Mouse (Mus musculus) heart, postnatal 10 days (tissue): Measurements from ENCODE around the gene Cltc. TPM values are rescaled to one million over a fixed set of nuclear protein-coding genes. Genes with fewer than 3 reads are reported as not detected.

Experiments
- DNase-seq, 2 experiments: peaks; one replicate each; pipeline ENCODE4 v3.0.0; 2021
- intact Hi-C: fragments of 180-260 bp; cut with DNase I; formaldehyde crosslinking; loops from one replicate; pipeline ENCODE4 v1.15.1; 2025
- total RNA-seq, 2 experiments: library from RNA; stranded (reverse); gene quantifications; 2 replicates each; pipeline ENCODE4 v1.2.3; 2021

Cltc gene
- total RNA-seq, 2 experiments from 2014 or later, result 210 to 211 TPM

DNA sequence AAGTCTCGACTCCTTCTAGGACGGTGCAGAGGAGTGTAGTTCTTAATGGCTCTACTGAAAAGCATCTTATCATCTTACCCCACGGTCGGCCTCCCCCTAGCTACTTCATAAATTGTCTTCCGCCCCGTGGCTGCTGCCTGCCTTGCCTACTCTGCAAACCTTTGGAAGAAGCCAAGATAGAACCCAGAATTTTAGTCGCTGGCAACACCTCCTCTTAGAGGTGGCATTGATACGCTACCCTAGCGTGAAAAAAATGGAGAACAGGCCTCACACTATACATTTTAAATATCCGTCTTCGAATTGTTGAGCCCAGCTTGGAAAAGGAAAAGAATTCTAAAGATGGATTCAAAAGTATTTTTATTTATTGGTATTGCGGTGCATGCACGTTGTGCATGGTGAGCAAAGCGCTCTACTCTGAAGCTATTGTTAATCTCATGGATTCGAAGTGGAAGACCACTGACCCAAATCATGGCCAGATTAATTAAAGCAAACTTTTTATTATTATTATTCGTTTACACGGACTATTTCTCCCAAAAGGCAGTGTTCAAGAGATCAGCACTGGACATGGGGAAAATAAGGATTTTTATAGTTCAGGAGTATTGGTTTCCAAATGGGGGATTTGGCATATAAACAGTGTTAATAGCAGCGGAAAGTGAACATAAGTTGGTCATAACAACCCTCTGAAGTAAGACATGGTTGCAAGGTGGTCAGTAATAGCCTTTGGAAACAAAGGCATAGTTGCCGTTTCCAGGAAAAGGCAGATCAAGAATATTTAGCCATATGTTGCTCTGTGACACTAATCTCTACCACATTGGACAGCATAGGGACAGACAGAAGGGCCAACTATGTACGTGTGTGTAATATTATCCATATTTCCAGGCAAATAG lies 73.0 kb downstream of the Cltc start:
- intact Hi-C loops, result no loop called here
- no peak for DNase-seq

DNA sequence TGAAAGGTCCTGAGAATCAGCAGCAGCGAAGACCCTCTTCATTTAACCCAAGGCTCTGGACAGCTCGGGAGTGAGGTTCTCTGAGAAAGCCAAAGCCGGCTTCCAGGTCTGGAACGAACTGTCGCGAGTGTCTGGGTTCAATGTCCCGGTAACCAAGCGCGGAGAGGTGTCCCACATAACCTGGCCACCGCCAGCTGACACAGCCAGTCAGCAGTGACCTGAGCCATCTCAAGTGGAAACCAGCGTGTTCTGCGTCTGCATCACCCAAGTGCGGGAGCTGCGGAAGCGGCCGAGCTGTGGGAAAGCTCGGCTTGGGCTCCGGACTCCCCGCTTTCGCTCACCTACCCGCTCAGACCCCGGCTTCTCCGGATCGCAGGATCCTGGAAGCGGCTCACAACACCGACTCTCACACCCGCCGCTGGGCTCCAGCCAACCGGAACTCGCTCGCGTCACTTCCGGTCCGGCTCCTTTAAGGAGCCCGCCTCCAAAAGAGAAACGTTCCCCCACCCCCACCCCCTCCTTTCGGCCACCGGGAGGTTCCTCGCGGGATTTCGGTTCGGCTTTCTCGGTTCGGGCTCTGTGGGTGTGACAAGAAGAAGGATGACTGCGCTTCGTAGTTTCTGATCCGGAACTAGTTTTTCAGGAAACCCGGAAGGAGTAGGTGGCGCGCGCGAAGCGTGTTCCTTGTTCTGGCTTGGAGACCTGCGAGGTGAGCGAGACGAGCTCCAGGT lies 73.8 kb downstream of the Cltc start, which contains the start of the genes Vmp1 and Ptrh2:
Gene Vmp1, minus strand, starts transcription at position 442 of the 731 bp plus-strand sequence.
Gene Ptrh2, plus strand, starts transcription at position 591 of the 731 bp plus-strand sequence.
- DNase-seq, result peak; percentile 94 to 97
- intact Hi-C loops, result no loop called here

DNA sequence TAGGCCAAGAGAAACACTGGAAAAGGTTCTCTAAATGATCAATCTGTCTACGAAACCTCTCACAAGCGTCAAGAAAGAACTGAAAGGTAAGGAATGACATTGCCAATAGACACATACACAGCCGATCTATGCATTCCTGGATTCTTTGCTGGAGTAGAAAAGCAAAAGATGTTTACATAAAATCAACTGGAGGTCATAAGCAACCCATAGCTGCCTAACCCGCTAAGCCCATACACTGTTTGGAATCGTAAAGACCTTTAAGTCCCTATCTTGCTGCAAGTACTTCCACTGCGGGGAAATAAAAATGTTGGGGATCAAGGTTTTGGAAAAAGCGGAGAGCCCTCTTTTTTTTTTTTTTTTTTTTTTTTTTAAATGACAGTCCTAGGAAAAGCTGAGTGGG lies 74.5 kb downstream of the Cltc start:
- intact Hi-C loops, result no loop called here
- DNase-seq, result no peak

DNA sequence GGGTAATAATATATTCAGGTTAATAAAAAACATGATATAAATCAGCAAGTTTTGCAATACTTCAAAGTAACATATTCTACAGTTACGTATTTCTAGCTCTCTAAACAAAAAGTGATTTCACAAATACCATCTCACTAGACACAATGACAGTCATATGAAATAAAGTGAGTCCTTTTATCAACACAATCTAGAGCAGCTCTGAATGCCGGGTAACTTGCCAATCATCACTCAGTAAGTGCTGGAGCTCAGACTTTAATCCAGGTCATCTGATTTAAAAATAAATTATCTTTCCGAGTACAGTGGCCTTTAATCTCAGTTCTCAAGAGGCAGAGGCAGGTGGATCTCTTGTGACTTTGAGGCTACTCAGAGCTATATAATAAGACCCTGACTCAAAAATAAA lies 75.9 kb downstream of the Cltc start:
- intact Hi-C loops, result no loop called here
- DNase-seq, result no peak

DNA sequence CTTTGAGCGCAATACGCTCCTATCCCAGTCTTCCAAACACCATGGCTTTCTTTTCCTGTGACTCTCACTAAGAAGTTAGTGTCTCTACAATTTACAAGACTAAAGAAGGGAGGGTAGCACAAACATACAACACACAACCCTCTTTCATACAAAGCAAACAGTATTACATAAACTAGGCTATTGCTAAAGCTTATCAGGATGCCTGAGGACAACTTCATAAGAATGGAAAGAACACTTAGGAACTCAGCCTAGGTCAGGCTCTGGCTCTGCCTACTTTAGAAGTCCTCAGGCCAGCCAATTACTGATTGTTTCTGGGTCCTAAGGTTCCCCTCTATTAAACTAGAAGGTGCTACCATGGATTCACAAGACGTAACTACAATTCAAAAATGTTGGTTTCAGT lies 76.6 kb downstream of the Cltc start:
- DNase-seq, result no peak
- intact Hi-C loops, result no loop called here

DNA sequence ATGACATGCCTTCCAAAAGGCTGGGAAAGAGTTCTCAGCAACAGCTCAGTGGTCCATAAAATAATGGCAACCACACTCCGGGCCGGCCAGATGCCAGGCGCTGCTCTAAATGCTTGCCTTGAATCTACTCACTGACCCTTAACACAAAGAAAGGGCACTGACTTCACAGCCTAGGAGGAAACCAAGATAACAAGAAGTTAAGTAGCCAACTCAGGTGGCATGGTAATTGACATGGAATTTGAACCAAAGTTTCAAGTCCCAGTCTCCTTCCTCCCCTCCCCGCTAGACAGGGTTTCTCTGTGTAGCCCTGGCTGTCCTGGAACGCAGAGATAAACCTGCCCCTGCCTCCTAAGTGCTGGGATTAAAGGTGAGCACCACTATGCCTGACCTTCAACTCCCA lies 78.4 kb downstream of the Cltc start:
- no peak for DNase-seq
- intact Hi-C loops, result no loop called here

DNA sequence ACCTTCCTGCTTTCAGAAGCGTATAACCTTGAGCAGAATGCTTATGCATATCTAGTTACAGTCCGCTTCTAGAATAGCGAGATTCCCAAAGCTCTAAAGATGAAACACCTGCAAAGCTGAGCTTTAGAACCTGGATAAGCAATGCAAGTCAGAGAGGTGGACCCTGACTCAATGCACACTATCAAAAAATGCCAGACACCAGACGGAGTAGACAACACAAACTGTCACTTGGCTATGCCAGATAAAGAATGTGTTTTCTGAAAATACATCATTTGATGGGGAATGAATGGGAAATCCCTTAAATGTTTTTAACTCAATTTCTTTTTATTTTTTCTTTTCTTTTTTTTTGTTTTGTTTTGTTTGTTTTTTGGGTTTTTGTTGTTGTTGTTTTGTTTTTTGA lies 81.8 kb downstream of the Cltc start:
- intact Hi-C loops, result no loop called here
- no peak for DNase-seq

- intact Hi-C loops, result no loop called here
Measured at GRCm38 (mm10) chr11:86672772-86673171, 84.6 kb downstream of the Cltc start.

DNA sequence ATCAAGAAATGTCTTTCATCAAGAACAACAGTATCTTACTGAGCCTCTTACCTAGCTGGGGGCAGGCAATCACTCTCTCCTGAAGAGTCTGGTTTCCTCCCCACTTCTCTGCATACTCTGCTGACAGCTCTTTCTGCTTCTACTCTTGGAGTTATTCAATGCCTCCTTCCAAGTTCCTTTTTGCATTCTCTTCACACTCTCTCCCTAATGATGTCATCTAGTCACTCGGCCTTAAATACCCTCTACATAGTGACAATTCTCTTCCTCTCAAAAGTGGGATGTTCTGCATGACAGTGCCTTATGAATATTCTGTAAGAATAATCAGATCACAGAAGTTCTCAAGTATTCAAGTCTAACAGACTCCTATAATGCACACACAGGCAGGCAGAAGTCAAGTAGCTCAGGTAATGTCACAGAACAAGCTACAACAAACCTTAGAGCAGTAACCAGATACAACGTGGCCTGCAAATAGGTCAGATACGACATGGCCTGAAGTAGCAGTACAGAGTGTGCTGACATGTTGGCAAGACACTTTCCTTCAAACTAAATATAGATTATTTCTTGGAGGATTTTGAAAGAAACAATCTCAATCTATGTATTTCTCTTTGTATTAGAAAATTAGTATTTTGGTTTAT lies 86.2 kb downstream of the Cltc start:
- peak; percentile 25 to 28 for DNase-seq
- intact Hi-C loops, result no loop called here

More at GRCm38 (mm10) chr11:86672772-86673171, 84.6 kb downstream of the Cltc start:
- DNase-seq, result no peak

GRCm38 (mm10) chr11:86668169-86668568 lies 89.2 kb downstream of the Cltc start:
- DNase-seq, result no peak
- intact Hi-C loops, result no loop called here

- intact Hi-C loops, result no loop called here
- DNase-seq, result no peak
Measured at GRCm38 (mm10) chr11:86667553-86667952, 89.8 kb downstream of the Cltc start.

DNA sequence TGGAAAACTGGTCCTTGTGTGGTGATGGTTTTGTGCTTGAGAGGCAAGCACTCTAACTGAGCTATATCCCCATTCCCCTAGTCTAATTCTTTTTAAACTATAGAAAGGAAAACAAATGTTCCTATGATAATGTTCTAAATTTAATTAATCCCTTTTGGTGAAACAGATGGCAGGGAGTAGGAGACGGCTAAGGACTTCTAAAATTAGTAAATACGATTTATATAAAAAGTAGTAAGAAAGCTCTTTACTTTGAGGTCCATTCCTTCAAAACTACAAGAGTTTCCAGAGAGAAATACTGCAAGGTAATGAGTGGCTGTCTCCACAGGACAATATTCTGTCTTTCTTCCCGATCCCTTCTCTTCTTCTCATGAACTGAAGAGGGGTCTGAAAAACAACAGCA lies 93.0 kb downstream of the Cltc start:
- intact Hi-C loops, result no loop called here
- no peak for DNase-seq

DNA sequence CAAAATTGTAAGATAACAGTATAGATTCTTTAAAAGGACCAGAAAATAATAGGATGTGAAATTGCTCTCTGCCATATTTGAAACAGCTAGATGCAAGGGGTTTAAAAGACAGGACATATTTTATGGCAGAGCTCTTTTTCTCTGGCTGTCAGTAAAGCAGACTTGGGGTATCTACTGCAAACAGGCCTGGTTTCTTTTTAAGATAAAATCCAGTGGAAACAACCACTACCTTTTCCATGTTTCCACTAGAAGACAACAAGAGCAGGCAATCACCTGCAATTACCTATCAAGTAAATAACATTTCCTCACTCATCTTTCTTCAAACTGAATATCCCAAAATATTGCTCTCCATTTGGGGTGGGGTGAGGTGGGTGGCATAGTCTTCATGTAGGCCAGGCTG lies 93.4 kb downstream of the Cltc start:
- no peak for DNase-seq
- intact Hi-C loops, result no loop called here

DNA sequence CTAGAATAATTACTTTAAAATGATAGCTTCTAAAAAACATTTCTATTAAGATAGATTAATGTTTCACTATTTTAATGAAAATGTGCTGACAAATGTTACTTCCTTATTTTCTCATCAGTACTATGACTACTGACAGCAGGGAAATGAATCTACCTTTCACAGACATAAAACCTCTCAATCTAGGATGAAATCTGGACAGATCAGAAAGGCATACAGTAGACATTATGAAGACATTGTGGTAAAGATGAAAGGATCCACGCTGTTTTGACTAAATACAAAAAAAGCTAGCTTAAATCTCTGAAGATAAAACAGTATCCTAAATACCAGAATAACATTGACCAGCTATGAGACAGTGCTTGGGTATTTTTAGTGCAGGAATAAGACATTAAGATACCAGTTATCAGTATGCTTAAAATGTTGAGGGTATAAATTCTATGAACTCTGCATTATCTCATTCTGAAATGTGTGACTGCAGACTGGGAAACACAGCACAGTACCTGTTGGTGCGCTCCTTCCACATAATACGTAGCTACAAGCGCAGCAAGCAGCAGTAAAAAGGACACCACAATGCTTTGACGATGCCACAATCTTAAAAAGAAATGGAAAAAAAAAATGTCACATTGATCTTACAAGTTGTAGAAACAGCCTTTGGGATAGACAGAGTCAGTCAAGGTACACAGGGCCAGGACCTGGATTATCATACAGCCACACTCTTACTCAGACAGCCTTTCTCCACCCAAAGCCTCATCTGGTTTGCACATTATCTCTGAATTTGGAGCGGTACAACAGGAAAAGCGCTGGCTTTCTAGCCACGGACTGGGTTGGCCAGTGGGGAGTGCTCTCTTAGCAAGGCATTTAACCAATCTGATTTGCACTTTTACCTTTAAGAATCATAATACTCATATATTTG lies 94.1 kb downstream of the Cltc start:
- DNase-seq, result no peak
- intact Hi-C loops, result no loop called here

DNA sequence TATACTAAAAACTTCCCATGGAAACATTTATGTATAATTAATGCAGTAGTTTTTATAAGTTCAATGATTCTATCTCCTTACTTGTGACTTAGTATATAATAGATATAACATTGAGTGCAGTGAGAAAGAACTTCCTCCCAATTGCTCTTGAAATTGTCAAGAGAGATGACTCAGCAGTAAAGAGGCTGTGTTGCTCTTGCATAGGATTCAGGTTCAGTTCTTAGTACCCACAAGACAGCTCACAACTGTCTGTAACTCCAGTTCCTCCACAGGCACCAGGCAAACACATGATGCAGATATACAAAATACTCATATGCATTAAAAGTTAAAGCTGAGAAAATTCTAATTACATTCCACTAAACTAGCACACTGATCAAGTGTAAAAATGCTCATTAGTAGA lies 99.5 kb downstream of the Cltc start:
- DNase-seq, result no peak
- intact Hi-C loops, result loop anchor here (10.0 kb wide), 1 partner anchor 357 kb away; no protein-coding TSS in a partner anchor

GRCm38 (mm10) chr11:86656849-86657567 lies 100.4 kb downstream of the Cltc start:
- intact Hi-C loops, result loop anchor here (10.0 kb wide), 1 partner anchor 358 kb away; no protein-coding TSS in a partner anchor
- no peak for DNase-seq

DNA sequence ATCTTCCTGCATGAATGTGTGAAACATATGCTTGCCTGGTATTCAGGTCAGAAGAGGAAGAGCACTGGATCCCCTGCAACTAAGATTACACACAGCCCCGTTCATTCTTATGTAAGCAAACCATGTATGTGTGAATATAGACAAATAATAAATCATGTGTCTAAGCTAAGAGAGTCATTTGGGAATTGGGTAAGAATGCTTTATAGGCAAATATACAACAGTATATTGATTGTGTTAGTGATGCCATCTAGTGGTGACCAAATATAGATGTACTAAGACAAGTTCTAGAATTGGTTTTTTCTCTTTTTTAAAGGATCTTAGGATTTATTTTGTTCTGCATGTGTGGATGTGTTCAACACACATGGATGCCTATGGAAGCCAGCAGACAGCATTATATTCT lies 101.7 kb downstream of the Cltc start:
- DNase-seq, result no peak
- intact Hi-C loops, result loop anchor here (10.0 kb wide), 1 partner anchor 359 kb away; no protein-coding TSS in a partner anchor

DNA sequence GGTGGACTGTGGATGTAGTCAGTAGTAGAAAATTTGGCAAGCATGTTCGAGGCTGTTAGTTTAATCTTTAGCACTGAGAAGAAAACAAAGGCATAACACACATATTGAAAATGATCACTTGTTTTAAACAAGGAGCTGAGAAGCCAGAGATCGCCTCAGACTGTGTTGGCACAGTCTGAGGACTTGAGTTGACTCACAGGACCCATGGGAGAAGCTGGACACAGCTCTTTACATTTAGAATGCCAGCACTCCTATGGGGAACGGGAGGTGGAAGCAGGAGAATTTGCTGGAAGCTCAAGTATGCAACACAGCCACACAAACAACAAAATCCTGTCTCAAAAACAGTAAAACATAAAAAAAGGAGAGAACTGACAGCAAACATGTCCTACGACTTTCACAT lies 103.3 kb downstream of the Cltc start:
- intact Hi-C loops, result loop anchor here (10.0 kb wide), 1 partner anchor 361 kb away; no protein-coding TSS in a partner anchor
- DNase-seq, result no peak

DNA sequence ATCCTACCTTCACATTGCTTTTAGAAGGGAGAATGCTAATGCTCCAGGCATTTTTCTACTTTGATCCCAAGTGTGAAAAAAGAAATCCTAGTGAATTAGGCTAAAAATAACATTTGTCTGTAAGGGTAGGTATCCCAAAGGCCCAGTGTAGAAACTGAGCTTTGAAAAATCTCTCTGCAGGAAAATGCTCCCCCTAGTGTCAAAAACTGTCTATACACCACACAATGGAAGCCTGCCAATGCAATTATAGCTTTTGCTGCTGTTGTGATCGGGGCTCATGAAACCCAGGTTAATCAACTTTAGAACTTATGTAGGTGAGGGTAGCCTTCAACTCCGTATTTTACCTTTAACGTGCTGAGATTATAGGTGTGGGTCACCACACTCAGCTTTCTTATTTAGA lies 103.9 kb downstream of the Cltc start:
- intact Hi-C loops, result loop anchor here (1.0 to 10.0 kb wide), 2 partner anchors 85 to 361 kb away; no protein-coding TSS in a partner anchor
- DNase-seq, result peak; percentile 82 to 87
